ENCODE assay signal across 7 mouse cellular contexts in genomic region chr2:51145838-51146470, GRCm38 (mm10). TPM values are rescaled to one million over a fixed set of nuclear protein-coding genes. Genes with fewer than 3 reads are reported as not detected.
DNase-seq lines count a peak whose midpoint lies in the region; ATAC-seq and TF ChIP-seq lines count a peak whose summit lies in the region.

No protein-coding gene starts in this region.

- no peaks in the 10 kb centered on the region for H3K36me3 ChIP-seq in hindbrain, postnatal 0 days (ENCODE audit: insufficient read depth, low read length)
- H3K36me3 ChIP-seq in limb, embryonic 10.5 days, result peaks cover 35% of the 10 kb centered on the region
- H3K36me3 ChIP-seq in midbrain, embryonic 12.5 days, result peaks cover 14% of the 10 kb centered on the region

- H3K4me3 ChIP-seq in gastrocnemius, adult 2 months, result peak overlapping the region; percentile 89
- peak overlapping the region; percentile 83 for H3K4me3 ChIP-seq in hindbrain, postnatal 0 days (ENCODE audit: low read length)
- peak overlapping the region; percentile 66 for H3K4me3 ChIP-seq in limb, embryonic 10.5 days
- H3K4me3 ChIP-seq in midbrain, embryonic 12.5 days, result peak overlapping the region; percentile 97

- TF ChIP-seq CTCF in gastrocnemius, adult 2 months (IDR thresholded peaks at IDR 0.05), result no peak
- no peak for TF ChIP-seq CTCF in hindbrain, postnatal 0 days (IDR thresholded peaks at IDR 0.05; ENCODE audit: low read depth)

- no peaks in the 10 kb centered on the region for H3K27me3 ChIP-seq in hindbrain, postnatal 0 days (ENCODE audit: insufficient read depth, low read length)
- 0 out of 2 replicates have a peak, but pooled peaks cover 3% of the 10 kb centered on the region for H3K27me3 ChIP-seq in limb, embryonic 10.5 days (ENCODE audit: low read depth, poor library complexity, severe bottlenecking)
- no peaks in the 10 kb centered on the region for H3K27me3 ChIP-seq in midbrain, embryonic 12.5 days

- 0 out of 2 replicates have a peak, but pooled peaks cover 9% of the 10 kb centered on the region for H3K4me1 ChIP-seq in hindbrain, postnatal 0 days (ENCODE audit: insufficient read depth, low read length)
- peaks cover 55% of the 10 kb centered on the region for H3K4me1 ChIP-seq in limb, embryonic 10.5 days
- peaks cover 42% of the 10 kb centered on the region for H3K4me1 ChIP-seq in midbrain, embryonic 12.5 days

- 4% methylated on average over 7 of the region's 7 CpGs for WGBS in hindbrain, postnatal 0 days
- WGBS in limb, embryonic 10.5 days, result 9% methylated on average over 7 of the region's 7 CpGs
- 3% methylated on average over 7 of the region's 7 CpGs for WGBS in midbrain, embryonic 12.5 days

- peak overlapping the region; percentile 90 for H3K27ac ChIP-seq in gastrocnemius, adult 2 months
- H3K27ac ChIP-seq in hindbrain, postnatal 0 days, result peak overlapping the region; percentile 90
- H3K27ac ChIP-seq in limb, embryonic 10.5 days, result peak overlapping the region; percentile 96
- peak overlapping the region; percentile 95 for H3K27ac ChIP-seq in midbrain, embryonic 12.5 days (replicated peaks)

- H3K4me2 ChIP-seq in hindbrain, postnatal 0 days (ENCODE audit: low read depth, low read length), result peak overlapping the region; percentile 78
- peak overlapping the region; percentile 72 for H3K4me2 ChIP-seq in midbrain, embryonic 12.5 days (replicated peaks)

- ATAC-seq in hindbrain, postnatal 0 days, result peak; percentile 31
- ATAC-seq in midbrain, embryonic 12.5 days (ENCODE audit: low FRiP score, low read depth), result peak; percentile 9; the same call in 1 of the 2 replicates

- DNase-seq in adrenal gland, postnatal 25 days, result peak; percentile 41
- DNase-seq in cerebellum, postnatal 25 days, result peak; percentile 84 to 89
- peak; percentile 64 for DNase-seq in gastrocnemius, adult 2 months
- DNase-seq in hindbrain, postnatal 0 days (ENCODE audit: low spot score), result peak; percentile 83
- peak; percentile 60 for DNase-seq in limb, embryonic 10.5 days (ENCODE audit: low spot score)
- DNase-seq in yolk sac, embryonic 10.5 days (ENCODE audit: low spot score), result peak; percentile 75

- peak overlapping the region; percentile 84 for H3K9ac ChIP-seq in hindbrain, postnatal 0 days (replicated peaks; ENCODE audit: low read length)
- H3K9ac ChIP-seq in midbrain, embryonic 12.5 days (replicated peaks), result peak overlapping the region; percentile 99

- intact Hi-C loops in gastrocnemius, adult 2 months (cut with DNase I), result loop anchor here (5.0 to 10.0 kb wide), 3 partner anchors 471 to 686 kb away; no protein-coding TSS in a partner anchor

- H3K9me3 ChIP-seq in hindbrain, postnatal 0 days (ENCODE audit: low read length), result no peaks in the 10 kb centered on the region
- no peaks in the 10 kb centered on the region for H3K9me3 ChIP-seq in limb, embryonic 10.5 days (replicated peaks)
- H3K9me3 ChIP-seq in midbrain, embryonic 12.5 days, result no peaks in the 10 kb centered on the region

RNA-seq across cellular contexts. Expression of gene Rnd3, which starts 3.0 kb away (rescaled TPM):
- total RNA-seq in adrenal gland, postnatal 25 days (2021), result 51.3 and 52.9 TPM in 2 replicates
- total RNA-seq in gastrocnemius, adult 2 months (2021), result 1 to 10 TPM; 5.3 to 6.4 TPM
- total RNA-seq in hindbrain, postnatal 0 days (2014; rRNA removed), result 41.5 and 43.1 TPM in 2 replicates
- 57.9 and 60.1 TPM in 2 replicates for polyA plus RNA-seq in hindbrain, postnatal 0 days (2015; fragmentation: Nextera tagmentation; extraction: Ambion mirVana)
- 88.6 and 111 TPM in 2 replicates for polyA plus RNA-seq in limb, embryonic 10.5 days (2016; fragmentation: Nextera tagmentation; extraction: Ambion mirVana)
- 352 and 366 TPM in 2 replicates for polyA plus RNA-seq in midbrain, embryonic 12.5 days (2016; fragmentation: Nextera tagmentation; extraction: Ambion mirVana)

Comparison
In these comparisons a context has a peak if more than half of its experiments do, and no peak if none do; other contexts are left out.
1. Peak in every context shown above with its lines: DNase-seq, ATAC-seq, H3K4me3 ChIP-seq and H3K27ac ChIP-seq.